Mouse (Mus musculus) spleen, postnatal 10 days (tissue): ENCODE results near the gene Sco2.

Experiments used
- DNase-seq, 2 experiments: peaks; one replicate each; pipeline ENCODE4 v3.0.0; 2021 to 2022; ENCODE audit warnings: low spot score in 2 of 2

The Sco2 gene

GRCm38 (mm10) chr15:89373027-89373761 lies 452 bp downstream of the Sco2 start:
- DNase-seq: peak; percentile 88 to 94

- peak in 1 of 2 experiments; percentile 16 for DNase-seq
These were observed 1.1 kb downstream of the Sco2 start for GRCm38 (mm10) chr15:89372536-89372935.

- peak in 1 of 2 experiments; percentile 7 for DNase-seq
These were observed 1.6 kb downstream of the Sco2 start for GRCm38 (mm10) chr15:89372068-89372467.

GRCm38 (mm10) chr15:89365141-89365551 lies 8.5 kb downstream of the Sco2 start:
- DNase-seq: no peak

- no peak for DNase-seq
These were observed 10.6 kb downstream of the Sco2 start for GRCm38 (mm10) chr15:89363051-89363450.

- no peak for DNase-seq
These were observed 14.9 kb downstream of the Sco2 start for GRCm38 (mm10) chr15:89358784-89359183.

GRCm38 (mm10) chr15:89356372-89356771 lies 17.3 kb downstream of the Sco2 start:
- peak; percentile 53 to 87 for DNase-seq

- peak; percentile 97 to 98 for DNase-seq
These were observed 18.1 kb downstream of the Sco2 start, which contains the start of the genes Lmf2 and Ncaph2 for GRCm38 (mm10) chr15:89355241-89356187. TSS of gene Lmf2 (minus strand) at chr15:89355659. TSS of gene Ncaph2 (plus strand) at chr15:89355719.

- DNase-seq: no peak
These were observed 19.2 kb downstream of the Sco2 start for GRCm38 (mm10) chr15:89354455-89354854.

- DNase-seq: no peak
These were observed 19.8 kb downstream of the Sco2 start for GRCm38 (mm10) chr15:89353837-89354236.

GRCm38 (mm10) chr15:89352795-89353194 lies 20.9 kb downstream of the Sco2 start:
- no peak for DNase-seq

GRCm38 (mm10) chr15:89352054-89352453 lies 21.6 kb downstream of the Sco2 start:
- DNase-seq: no peak

- no peak for DNase-seq
These were observed 22.3 kb downstream of the Sco2 start for GRCm38 (mm10) chr15:89351302-89351701.

GRCm38 (mm10) chr15:89350447-89350846 lies 23.2 kb downstream of the Sco2 start:
- no peak for DNase-seq

- DNase-seq: no peak
These were observed 30.3 kb downstream of the Sco2 start for GRCm38 (mm10) chr15:89343325-89343724.

- DNase-seq: no peak
These were observed 32.0 kb downstream of the Sco2 start for GRCm38 (mm10) chr15:89341678-89342077.

- DNase-seq: no peak
These were observed 33.5 kb downstream of the Sco2 start for GRCm38 (mm10) chr15:89340136-89340535.

- no peak for DNase-seq
These were observed 34.0 kb downstream of the Sco2 start for GRCm38 (mm10) chr15:89339696-89340095.

GRCm38 (mm10) chr15:89336422-89336821 lies 37.2 kb downstream of the Sco2 start:
- DNase-seq: no peak

- DNase-seq: no peak
These were observed 38.7 kb downstream of the Sco2 start for GRCm38 (mm10) chr15:89334774-89335537.

GRCm38 (mm10) chr15:89334271-89334670 lies 39.4 kb downstream of the Sco2 start, which contains the start of gene Miox:
TSS of gene Miox (plus strand) at chr15:89334398.
- no peak for DNase-seq

GRCm38 (mm10) chr15:89326441-89326840 lies 47.2 kb downstream of the Sco2 start:
- no peak for DNase-seq
